Mouse (Mus musculus): ENCODE data around the gene Sgip1. TPM values are rescaled to one million over a fixed set of nuclear protein-coding genes. Genes with fewer than 3 reads are reported as not detected.

The Sgip1 gene
- polyA plus RNA-seq, 1 experiment from 2014 or later, result 8.6 TPM

- Histone ChIP-seq H3K27ac (ENCODE audit: low read length) (no peak overlapping the region), H3K9me3 (ENCODE audit: low read length) (no peaks in the 10 kb centered on the region), H3K4me2 (replicated peaks; ENCODE audit: low read depth, low read length) (no peak overlapping the region), H3K27me3 (ENCODE audit: insufficient read depth, low read length) (no peaks in the 10 kb centered on the region), H3K9ac (replicated peaks; ENCODE audit: low read length) (no peak overlapping the region), H3K4me3 (ENCODE audit: low read length) (no peak overlapping the region), H3K4me1 (ENCODE audit: insufficient read depth, low read length) (peaks cover 7% of the 10 kb centered on the region; the same call in 1 of the 2 replicates), H3K36me3 (ENCODE audit: insufficient read depth, low read length) (no peaks in the 10 kb centered on the region)
- ATAC-seq (ENCODE audit: low FRiP score, low TSS enrichment), result no peak
- 84% methylated on average over 3 of the region's 3 CpGs for WGBS
Observed at GRCm38 (mm10) chr4:102806987-102807386, 65.9 kb downstream of the Sgip1 start.

- no peak overlapping the region for H3K9ac ChIP-seq (replicated peaks; ENCODE audit: low read length)
Observed at GRCm38 (mm10) chr4:102808258-102808657, 67.2 kb downstream of the Sgip1 start.

GRCm38 (mm10) chr4:102809296-102809695 is 68.2 kb downstream of the Sgip1 start:
- Histone ChIP-seq H3K4me2 (replicated peaks; ENCODE audit: low read depth, low read length) (no peak overlapping the region), H3K27ac (ENCODE audit: low read length) (no peak overlapping the region), H3K9ac (replicated peaks; ENCODE audit: low read length) (no peak overlapping the region), H3K4me3 (ENCODE audit: low read length) (no peak overlapping the region), H3K9me3 (ENCODE audit: low read length) (no peaks in the 10 kb centered on the region), H3K4me1 (ENCODE audit: insufficient read depth, low read length) (peaks cover 7% of the 10 kb centered on the region; the same call in 1 of the 2 replicates), H3K36me3 (ENCODE audit: insufficient read depth, low read length) (no peaks in the 10 kb centered on the region), H3K27me3 (ENCODE audit: insufficient read depth, low read length) (no peaks in the 10 kb centered on the region)
- ATAC-seq (ENCODE audit: low FRiP score, low TSS enrichment), result no peak
- WGBS, result 75% methylated on average over 4 of the region's 4 CpGs

More at GRCm38 (mm10) chr4:102808258-102808657, 67.2 kb downstream of the Sgip1 start:
- no peaks in the 10 kb centered on the region for H3K36me3 ChIP-seq (ENCODE audit: insufficient read depth, low read length)
- H3K4me1 ChIP-seq (ENCODE audit: insufficient read depth, low read length), result peaks cover 7% of the 10 kb centered on the region; the same call in 1 of the 2 replicates
- no peaks in the 10 kb centered on the region for H3K27me3 ChIP-seq (ENCODE audit: insufficient read depth, low read length)
- H3K9me3 ChIP-seq (ENCODE audit: low read length), result no peaks in the 10 kb centered on the region
- H3K4me2 ChIP-seq (replicated peaks; ENCODE audit: low read depth, low read length), result no peak overlapping the region
- H3K4me3 ChIP-seq (ENCODE audit: low read length), result no peak overlapping the region
- ATAC-seq (ENCODE audit: low FRiP score, low TSS enrichment), result no peak
- H3K27ac ChIP-seq (ENCODE audit: low read length), result no peak overlapping the region

- WGBS, result 88% methylated on average over 1 of the region's 1 CpGs
- no peak for ATAC-seq (ENCODE audit: low FRiP score, low TSS enrichment)
- no peaks in the 10 kb centered on the region for H3K27me3 ChIP-seq (ENCODE audit: insufficient read depth, low read length)
- H3K4me1 ChIP-seq (ENCODE audit: insufficient read depth, low read length), result peaks cover 5% of the 10 kb centered on the region; the same call in 1 of the 2 replicates
- H3K9me3 ChIP-seq (ENCODE audit: low read length), result no peaks in the 10 kb centered on the region
- no peak overlapping the region for H3K9ac ChIP-seq (replicated peaks; ENCODE audit: low read length)
- H3K4me3 ChIP-seq (ENCODE audit: low read length), result no peak overlapping the region
- H3K27ac ChIP-seq (ENCODE audit: low read length), result no peak overlapping the region
- no peaks in the 10 kb centered on the region for H3K36me3 ChIP-seq (ENCODE audit: insufficient read depth, low read length)
- H3K4me2 ChIP-seq (replicated peaks; ENCODE audit: low read depth, low read length), result no peak overlapping the region
Observed at GRCm38 (mm10) chr4:102810277-102810676, 69.2 kb downstream of the Sgip1 start.

GRCm38 (mm10) chr4:102811007-102811805 is 70.1 kb downstream of the Sgip1 start:
- 48% methylated on average over 9 of the region's 9 CpGs for WGBS
- H3K27ac ChIP-seq (ENCODE audit: low read length), result no peak overlapping the region
- peak; percentile 49; the same call in 1 of the 2 replicates for ATAC-seq (ENCODE audit: low FRiP score, low TSS enrichment)

GRCm38 (mm10) chr4:102813346-102813745 is 72.2 kb downstream of the Sgip1 start:
- 86% methylated on average over 8 of the region's 8 CpGs for WGBS
- Histone ChIP-seq H3K9ac (replicated peaks; ENCODE audit: low read length) (no peak overlapping the region), H3K4me2 (replicated peaks; ENCODE audit: low read depth, low read length) (no peak overlapping the region), H3K27ac (ENCODE audit: low read length) (no peak overlapping the region), H3K36me3 (ENCODE audit: insufficient read depth, low read length) (no peaks in the 10 kb centered on the region), H3K4me1 (ENCODE audit: insufficient read depth, low read length) (peaks cover 5% of the 10 kb centered on the region; the same call in 1 of the 2 replicates), H3K4me3 (ENCODE audit: low read length) (no peak overlapping the region), H3K9me3 (ENCODE audit: low read length) (no peaks in the 10 kb centered on the region), H3K27me3 (ENCODE audit: insufficient read depth, low read length) (no peaks in the 10 kb centered on the region)
- no peak for ATAC-seq (ENCODE audit: low FRiP score, low TSS enrichment)

More at GRCm38 (mm10) chr4:102811007-102811805, 70.1 kb downstream of the Sgip1 start:
- no peak overlapping the region for H3K4me2 ChIP-seq (replicated peaks; ENCODE audit: low read depth, low read length)
- H3K9ac ChIP-seq (replicated peaks; ENCODE audit: low read length), result no peak overlapping the region
- no peak overlapping the region for H3K4me3 ChIP-seq (ENCODE audit: low read length)
- H3K9me3 ChIP-seq (ENCODE audit: low read length), result no peaks in the 10 kb centered on the region
- no peaks in the 10 kb centered on the region for H3K36me3 ChIP-seq (ENCODE audit: insufficient read depth, low read length)
- H3K27me3 ChIP-seq (ENCODE audit: insufficient read depth, low read length), result no peaks in the 10 kb centered on the region
- H3K4me1 ChIP-seq (ENCODE audit: insufficient read depth, low read length), result peaks cover 5% of the 10 kb centered on the region; the same call in 1 of the 2 replicates

- no peak overlapping the region for H3K27ac ChIP-seq (ENCODE audit: low read length)
- no peak overlapping the region for H3K4me2 ChIP-seq (replicated peaks; ENCODE audit: low read depth, low read length)
- H3K36me3 ChIP-seq (ENCODE audit: insufficient read depth, low read length), result no peaks in the 10 kb centered on the region
- H3K9ac ChIP-seq (replicated peaks; ENCODE audit: low read length), result no peak overlapping the region
- WGBS, result 66% methylated on average over 4 of the region's 4 CpGs
- H3K4me1 ChIP-seq (ENCODE audit: insufficient read depth, low read length), result no peaks in the 10 kb centered on the region
- no peaks in the 10 kb centered on the region for H3K27me3 ChIP-seq (ENCODE audit: insufficient read depth, low read length)
- no peak for ATAC-seq (ENCODE audit: low FRiP score, low TSS enrichment)
- no peak overlapping the region for H3K4me3 ChIP-seq (ENCODE audit: low read length)
- no peaks in the 10 kb centered on the region for H3K9me3 ChIP-seq (ENCODE audit: low read length)
Observed at GRCm38 (mm10) chr4:102821786-102822185, 80.7 kb downstream of the Sgip1 start.

GRCm38 (mm10) chr4:102824494-102824893 is 83.4 kb downstream of the Sgip1 start:
- no peak for ATAC-seq (ENCODE audit: low FRiP score, low TSS enrichment)
- 68% methylated on average over 2 of the region's 2 CpGs for whole genome bisulfite sequencing
- Histone ChIP-seq H3K27me3 (ENCODE audit: insufficient read depth, low read length) (no peaks in the 10 kb centered on the region), H3K27ac (ENCODE audit: low read length) (no peak overlapping the region), H3K36me3 (ENCODE audit: insufficient read depth, low read length) (no peaks in the 10 kb centered on the region), H3K4me1 (ENCODE audit: insufficient read depth, low read length) (no peaks in the 10 kb centered on the region), H3K4me3 (ENCODE audit: low read length) (no peak overlapping the region), H3K9ac (replicated peaks; ENCODE audit: low read length) (no peak overlapping the region), H3K9me3 (ENCODE audit: low read length) (no peaks in the 10 kb centered on the region), H3K4me2 (replicated peaks; ENCODE audit: low read depth, low read length) (no peak overlapping the region)

- no peaks in the 10 kb centered on the region for H3K4me1 ChIP-seq (ENCODE audit: insufficient read depth, low read length)
- H3K9me3 ChIP-seq (ENCODE audit: low read length), result no peaks in the 10 kb centered on the region
- no peak overlapping the region for H3K9ac ChIP-seq (replicated peaks; ENCODE audit: low read length)
- no peaks in the 10 kb centered on the region for H3K27me3 ChIP-seq (ENCODE audit: insufficient read depth, low read length)
- H3K36me3 ChIP-seq (ENCODE audit: insufficient read depth, low read length), result no peaks in the 10 kb centered on the region
- no peak overlapping the region for H3K4me3 ChIP-seq (ENCODE audit: low read length)
- no peak for ATAC-seq (ENCODE audit: low FRiP score, low TSS enrichment)
- 75% methylated on average over 2 of the region's 2 CpGs for WGBS
- no peak overlapping the region for H3K4me2 ChIP-seq (replicated peaks; ENCODE audit: low read depth, low read length)
- no peak overlapping the region for H3K27ac ChIP-seq (ENCODE audit: low read length)
Observed at GRCm38 (mm10) chr4:102826159-102826558, 85.1 kb downstream of the Sgip1 start.

GRCm38 (mm10) chr4:102828518-102828917 is 87.4 kb downstream of the Sgip1 start:
- no peaks in the 10 kb centered on the region for H3K36me3 ChIP-seq (ENCODE audit: insufficient read depth, low read length)
- no peaks in the 10 kb centered on the region for H3K9me3 ChIP-seq (ENCODE audit: low read length)
- no peak overlapping the region for H3K4me3 ChIP-seq (ENCODE audit: low read length)
- no peak for ATAC-seq (ENCODE audit: low FRiP score, low TSS enrichment)
- H3K27me3 ChIP-seq (ENCODE audit: insufficient read depth, low read length), result no peaks in the 10 kb centered on the region
- WGBS, result 88% methylated on average over 2 of the region's 2 CpGs
- no peak overlapping the region for H3K9ac ChIP-seq (replicated peaks; ENCODE audit: low read length)
- H3K4me1 ChIP-seq (ENCODE audit: insufficient read depth, low read length), result no peaks in the 10 kb centered on the region
- no peak overlapping the region for H3K27ac ChIP-seq (ENCODE audit: low read length)
- H3K4me2 ChIP-seq (replicated peaks; ENCODE audit: low read depth, low read length), result no peak overlapping the region
